Mouse (Mus musculus) midbrain, embryonic 11.5 days (tissue): ENCODE data around the gene Prss12. TPM values are rescaled to one million over a fixed set of nuclear protein-coding genes. Genes with fewer than 3 reads are reported as not detected.

Source experiments
- ATAC-seq: fragments of 200-750 bp; cut with Nextera tagmentation; 2 replicates; pipeline ENCODE4 v1.8.0; 2017; ENCODE audit warnings: moderate TSS enrichment, moderate library complexity; ENCODE audit not compliant: low FRiP score
- DNase-seq: peaks from one replicate; pipeline ENCODE4 v3.0.0; 2015; ENCODE audit warnings: low spot score; ENCODE audit errors: missing footprints
- H3K27ac ChIP-seq: fragments of 300-500 bp; sonication (generic); 2 replicates; pipeline ENCODE4 v1.5.1; 2014; ENCODE audit warnings: low read depth, low read length
- H3K27me3 ChIP-seq: fragments of 300-500 bp; sonication (generic); 2 replicates; pipeline ENCODE4 v1.6.1; 2014; ENCODE audit warnings: mild to moderate bottlenecking, low read length, moderate library complexity, mixed read lengths; ENCODE audit not compliant: control insufficient read depth, insufficient read depth
- H3K36me3 ChIP-seq: fragments of 300-500 bp; sonication (generic); 2 replicates; pipeline ENCODE4 v1.6.1; 2014; ENCODE audit warnings: mild to moderate bottlenecking, low read length, moderate library complexity, mixed read lengths; ENCODE audit not compliant: control insufficient read depth, insufficient read depth
- H3K4me1 ChIP-seq: fragments of 300-500 bp; sonication (generic); 2 replicates; pipeline ENCODE4 v1.6.1; 2014; ENCODE audit warnings: low read length; ENCODE audit not compliant: control insufficient read depth, insufficient read depth
- H3K4me2 ChIP-seq: fragments of 300-500 bp; sonication (generic); 2 replicates; pipeline ENCODE4 v1.6.1; 2014; ENCODE audit warnings: mild to moderate bottlenecking, moderate library complexity
- H3K4me3 ChIP-seq: fragments of 300-500 bp; sonication (generic); 2 replicates; pipeline ENCODE4 v1.5.1; 2014; ENCODE audit warnings: low read depth, low read length
- H3K9ac ChIP-seq: fragments of 300-500 bp; sonication (generic); 2 replicates; pipeline ENCODE4 v1.6.1; 2014; ENCODE audit warnings: low read length
- H3K9me3 ChIP-seq: fragments of 300-500 bp; sonication (generic); 2 replicates; pipeline ENCODE4 v1.6.1; 2016; ENCODE audit warnings: low read length; ENCODE audit not compliant: control insufficient read depth
- WGBS: fragments of 180-500 bp; shearing (Covaris S2); extraction: QIAGEN DNeasy Blood & Tissue Kit; methylation state at CpG from one replicate; pipeline ENCODE4 v1.1.7; 2014; 5-methylcytosine and 5-hydroxymethylcytosine counted together
- polyA plus RNA-seq: library from polyadenylated mRNA; unstranded; fragments of >200 nt; fragmentation: Nextera tagmentation; extraction: Ambion mirVana; gene quantifications from 2 replicates; pipeline ENCODE4 v1.2.1, GENCODE M21; 2014

Prss12 gene
- polyA plus RNA-seq, 1 experiment from 2014 or later: 6.4 TPM

GRCm38 (mm10) chr3:123503943-123504342 is 57.2 kb downstream of the Prss12 start:
- Histone ChIP-seq H3K27me3 (no peaks in the 10 kb centered on the region), H3K9me3 (no peaks in the 10 kb centered on the region), H3K27ac (no peak overlapping the region), H3K4me2 (no peak overlapping the region), H3K36me3 (no peaks in the 10 kb centered on the region), H3K4me3 (no peak overlapping the region), H3K9ac (no peak overlapping the region), H3K4me1 (peaks cover 7% of the 10 kb centered on the region)
- DNase-seq (no peak), ATAC-seq (no peak)
- 85% methylated on average over 6 of the region's 6 CpGs for WGBS

GRCm38 (mm10) chr3:123504783-123505182 is 58.1 kb downstream of the Prss12 start:
- no peak overlapping the region for H3K9ac ChIP-seq
- no peaks in the 10 kb centered on the region for H3K27me3 ChIP-seq
- DNase-seq (no peak), ATAC-seq (no peak)
- H3K9me3 ChIP-seq: no peaks in the 10 kb centered on the region
- H3K27ac ChIP-seq: no peak overlapping the region
- no peaks in the 10 kb centered on the region for H3K36me3 ChIP-seq
- peaks cover 7% of the 10 kb centered on the region for H3K4me1 ChIP-seq
- no peak overlapping the region for H3K4me2 ChIP-seq
- no peak overlapping the region for H3K4me3 ChIP-seq
- WGBS: 87% methylated on average over 7 of the region's 7 CpGs

- H3K36me3 ChIP-seq: no peaks in the 10 kb centered on the region
- H3K9me3 ChIP-seq: no peaks in the 10 kb centered on the region
- peaks cover 7% of the 10 kb centered on the region for H3K4me1 ChIP-seq
- 0 out of 2 replicates have a peak overlapping the region, but pooled peaks have one; percentile 4 for H3K27ac ChIP-seq
- no peak overlapping the region; the same call in 1 of the 2 replicates for H3K4me2 ChIP-seq
- DNase-seq (no peak), ATAC-seq (no peak)
- no peaks in the 10 kb centered on the region for H3K27me3 ChIP-seq
- no peak overlapping the region for H3K4me3 ChIP-seq
- no peak overlapping the region for H3K9ac ChIP-seq
- WGBS: 57% methylated on average over 9 of the region's 9 CpGs
These were observed 59.3 kb downstream of the Prss12 start for GRCm38 (mm10) chr3:123505778-123506667.

GRCm38 (mm10) chr3:123506699-123507662 is 60.3 kb downstream of the Prss12 start:
- H3K36me3 ChIP-seq: no peaks in the 10 kb centered on the region
- H3K4me1 ChIP-seq: peaks cover 7% of the 10 kb centered on the region
- 5% methylated on average over 6 of the region's 6 CpGs for WGBS
- peak overlapping the region; percentile 81 for H3K9ac ChIP-seq
- no peaks in the 10 kb centered on the region for H3K27me3 ChIP-seq
- H3K27ac ChIP-seq: peak overlapping the region; percentile 26; the same call in 1 of the 2 replicates
- H3K9me3 ChIP-seq: no peaks in the 10 kb centered on the region
- peak overlapping the region; percentile 83 for H3K4me3 ChIP-seq
- DNase-seq (peak; percentile 86), ATAC-seq (no peak)
- peak overlapping the region; percentile 57 for H3K4me2 ChIP-seq

GRCm38 (mm10) chr3:123507663-123508055 is 60.9 kb downstream of the Prss12 start:
- WGBS: 1% methylated on average over 10 of the region's 10 CpGs
- Histone ChIP-seq H3K4me3 (peak overlapping the region; percentile 83), H3K27me3 (no peaks in the 10 kb centered on the region)

GRCm38 (mm10) chr3:123508056-123508674 is 61.5 kb downstream of the Prss12 start:
- no peaks in the 10 kb centered on the region for H3K27me3 ChIP-seq
- H3K9me3 ChIP-seq: no peaks in the 10 kb centered on the region
- DNase-seq: peak; percentile 100
- peak; percentile 98 for ATAC-seq
- H3K4me2 ChIP-seq: peak overlapping the region; percentile 57
- peak overlapping the region; percentile 83 for H3K4me3 ChIP-seq
- peaks cover 7% of the 10 kb centered on the region for H3K4me1 ChIP-seq
- H3K36me3 ChIP-seq: no peaks in the 10 kb centered on the region
- peak overlapping the region; percentile 97 for H3K27ac ChIP-seq
- H3K9ac ChIP-seq: peak overlapping the region; percentile 88
- 0% methylated on average over 53 of the region's 53 CpGs for WGBS

More at GRCm38 (mm10) chr3:123507663-123508055, 60.9 kb downstream of the Prss12 start:
- peak overlapping the region; percentile 65; the same call in 1 of the 2 replicates for H3K27ac ChIP-seq
- H3K4me1 ChIP-seq: peaks cover 7% of the 10 kb centered on the region
- DNase-seq (no peak), ATAC-seq (no peak)
- H3K9me3 ChIP-seq: no peaks in the 10 kb centered on the region
- no peaks in the 10 kb centered on the region for H3K36me3 ChIP-seq
- H3K9ac ChIP-seq: peak overlapping the region; percentile 81
- H3K4me2 ChIP-seq: peak overlapping the region; percentile 57

- under 1% methylated on average over 36 of the region's 36 CpGs for WGBS
- Histone ChIP-seq H3K4me1 (peaks cover 7% of the 10 kb centered on the region), H3K9ac (peak overlapping the region; percentile 88), H3K36me3 (no peaks in the 10 kb centered on the region), H3K27me3 (no peaks in the 10 kb centered on the region), H3K4me3 (peak overlapping the region; percentile 83), H3K9me3 (no peaks in the 10 kb centered on the region), H3K4me2 (peak overlapping the region; percentile 52), H3K27ac (peak overlapping the region; percentile 97)
- DNase-seq: no peak
- peak; percentile 75 for ATAC-seq
These were observed 62.1 kb downstream of the Prss12 start for GRCm38 (mm10) chr3:123508675-123509376.

GRCm38 (mm10) chr3:123511818-123512217 is 65.1 kb downstream of the Prss12 start:
- Histone ChIP-seq H3K4me2 (no peak overlapping the region), H3K36me3 (no peaks in the 10 kb centered on the region), H3K27ac (no peak overlapping the region), H3K9ac (no peak overlapping the region), H3K9me3 (no peaks in the 10 kb centered on the region), H3K4me1 (peaks cover 5% of the 10 kb centered on the region), H3K4me3 (no peak overlapping the region), H3K27me3 (no peaks in the 10 kb centered on the region)
- ATAC-seq: no peak
- 73% methylated on average over 4 of the region's 4 CpGs for WGBS
- DNase-seq: peak; percentile 53
